Mouse (Mus musculus): ENCODE results near the gene Gm29609.

DNA sequence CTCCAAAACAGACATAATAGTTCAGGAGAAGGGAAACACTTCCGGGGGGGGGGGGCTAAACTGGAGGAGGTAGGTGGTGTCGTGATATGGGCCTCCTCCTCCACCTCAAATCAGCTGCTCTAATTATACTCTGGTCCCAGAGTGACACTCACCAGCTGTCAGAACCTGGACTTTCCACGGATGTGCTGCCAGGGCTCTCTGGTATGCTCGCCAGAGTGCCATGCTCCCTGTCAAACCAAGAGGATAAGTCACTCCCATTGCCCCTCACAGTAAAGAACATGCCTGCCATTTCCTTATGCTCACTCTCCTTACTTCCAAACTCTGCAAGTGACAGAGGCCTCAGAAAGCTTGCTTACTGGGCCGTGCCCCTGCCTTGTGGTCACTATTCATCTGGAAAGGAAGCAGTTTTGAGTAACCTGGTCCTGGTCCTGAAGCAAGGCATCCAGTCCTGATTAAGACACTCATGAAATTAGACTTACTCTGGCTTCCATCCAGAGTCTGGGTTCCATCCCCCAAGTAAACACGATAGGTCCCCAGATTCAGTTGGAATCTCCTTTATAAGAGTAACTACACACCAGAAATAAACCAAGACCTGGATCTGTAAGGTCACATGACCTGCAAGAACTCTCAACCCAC is 26.1 kb downstream of the Gm29609 start:
- TF ChIP-seq CTCF (IDR thresholded peaks at IDR 0.05; ENCODE audit: insufficient read depth, low read depth, low read length) (no peak), POLR2A (IDR thresholded peaks at IDR 0.05; ENCODE audit: insufficient read depth, low read depth, low read length) (no peak)
